Mouse (Mus musculus): ENCODE data around the gene Mmgt2.

DNA sequence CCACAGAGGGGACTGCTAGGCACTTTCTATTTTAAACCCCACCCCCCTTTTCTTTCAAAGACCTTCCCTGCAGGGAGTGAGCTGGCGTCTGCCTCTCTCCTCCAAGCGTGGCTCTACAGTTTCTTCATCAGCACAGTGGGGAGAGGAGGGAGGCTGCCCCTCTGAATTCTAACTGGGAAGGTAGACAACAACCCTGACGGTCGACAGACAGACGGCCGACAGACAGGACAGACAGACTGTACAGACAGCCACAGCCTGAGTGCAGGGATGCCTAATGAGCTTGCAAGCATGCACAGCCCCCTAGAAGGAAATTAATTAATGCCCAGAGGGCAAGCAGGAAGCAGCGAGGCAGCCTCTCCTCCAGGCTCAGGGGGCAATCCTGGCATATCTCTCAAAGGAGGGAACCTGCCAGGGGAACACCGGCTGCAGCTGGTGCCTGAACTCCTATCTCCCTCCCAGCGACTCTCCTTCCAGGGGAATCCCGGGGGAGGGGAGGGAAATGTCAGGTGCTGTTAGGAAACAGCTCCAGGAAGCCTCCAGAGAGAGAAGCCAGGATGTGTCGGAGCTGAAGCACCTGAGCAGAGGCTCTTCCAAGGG is 18.1 kb upstream of the Mmgt2 start:
- no peak for TF ChIP-seq POLR2A (IDR thresholded peaks at IDR 0.05; ENCODE audit: borderline replicate concordance, extremely low read depth, insufficient read depth, insufficient read length, poor library complexity, severe bottlenecking)
- TF ChIP-seq CTCF (IDR thresholded peaks at IDR 0.05; ENCODE audit: borderline replicate concordance, extremely low read depth, insufficient read depth, insufficient read length), result no peak

Measured in brain, embryonic 14.5 days (tissue).